Mouse (Mus musculus) lung, postnatal 25 days (tissue): ENCODE results near the gene Sstr4.
A peak's percentile ranks its signal among the peaks of the same experiment; 100 is the strongest.

ENCODE experiments used
- DNase-seq: peaks from one replicate; pipeline ENCODE4 v3.0.0; 2022; ENCODE audit warnings: low spot score

Sstr4 gene

DNA sequence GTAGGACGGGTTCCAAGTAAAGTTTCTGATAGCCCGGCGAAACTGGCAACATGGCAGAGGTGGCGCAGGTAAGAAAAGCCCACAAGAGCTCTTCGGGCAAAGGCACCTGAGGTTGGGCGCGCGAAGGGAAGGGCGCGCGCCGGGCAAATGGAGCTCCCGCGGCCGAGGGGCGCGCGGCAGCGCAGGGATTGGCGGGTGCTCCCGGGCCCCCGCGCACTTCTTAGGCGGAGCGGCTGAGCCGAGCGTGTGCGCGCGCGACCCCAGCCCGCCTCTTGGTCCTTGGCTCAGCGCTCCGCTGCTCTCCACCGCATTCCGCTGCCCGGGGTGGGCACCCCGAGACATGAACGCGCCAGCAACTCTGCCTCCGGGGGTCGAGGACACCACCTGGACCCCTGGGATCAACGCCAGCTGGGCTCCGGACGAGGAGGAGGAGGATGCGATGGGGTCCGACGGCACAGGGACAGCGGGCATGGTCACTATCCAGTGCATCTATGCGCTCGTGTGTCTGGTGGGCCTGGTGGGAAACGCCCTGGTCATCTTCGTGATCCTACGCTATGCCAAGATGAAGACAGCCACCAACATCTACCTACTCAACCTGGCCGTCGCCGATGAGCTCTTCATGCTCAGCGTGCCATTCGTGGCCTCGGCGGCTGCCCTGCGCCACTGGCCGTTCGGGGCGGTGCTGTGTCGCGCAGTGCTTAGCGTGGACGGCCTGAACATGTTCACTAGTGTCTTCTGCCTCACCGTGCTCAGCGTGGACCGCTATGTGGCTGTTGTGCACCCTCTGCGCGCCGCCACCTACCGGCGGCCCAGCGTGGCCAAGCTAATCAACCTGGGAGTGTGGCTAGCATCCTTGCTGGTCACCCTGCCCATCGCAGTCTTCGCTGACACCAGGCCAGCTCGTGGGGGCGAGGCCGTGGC, at the start of gene Sstr4:
Sstr4 (plus strand) TSS at position 214 of the 921 bp plus-strand sequence.
- no peak for DNase-seq

DNA sequence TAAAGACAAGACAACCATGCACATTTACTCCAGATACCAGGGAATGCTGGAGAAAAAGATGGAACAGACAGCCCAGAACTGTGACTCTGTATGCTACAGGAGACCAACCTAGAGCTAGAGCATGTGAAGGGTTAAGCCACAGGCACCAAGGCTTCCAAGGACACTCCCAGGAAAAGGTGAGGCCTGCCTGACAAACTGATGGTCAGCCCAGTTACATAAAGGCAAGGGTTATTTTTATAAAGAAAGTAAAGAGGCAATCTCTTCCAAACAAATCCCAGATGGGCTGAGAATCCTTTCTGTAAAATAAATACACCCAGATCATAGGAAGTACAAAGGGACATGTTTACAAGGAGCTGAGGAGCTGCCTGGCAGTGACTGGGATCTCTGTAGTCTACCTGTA, 49.8 kb upstream of the Sstr4 start:
- peak; percentile 72 for DNase-seq

DNA sequence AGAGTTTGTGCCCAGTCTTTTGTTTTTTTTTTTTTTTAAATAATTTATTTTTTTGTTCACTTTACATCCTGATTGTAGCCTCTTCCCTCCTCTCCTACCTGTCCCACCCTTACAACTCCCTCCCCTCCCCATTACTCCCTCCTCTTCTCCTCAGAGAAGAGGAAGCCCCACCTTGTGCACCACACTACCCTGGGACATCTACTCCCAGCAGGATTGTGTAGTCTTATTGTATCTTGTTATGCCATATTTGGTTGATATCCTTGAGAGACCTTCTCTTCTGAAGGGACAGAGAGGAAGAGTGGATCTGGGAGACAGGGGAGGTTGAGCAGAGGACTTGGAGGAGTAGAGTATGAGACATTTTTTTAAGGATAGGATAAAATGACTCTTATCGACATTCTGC, 48.2 kb upstream of the Sstr4 start:
- DNase-seq = no peak

DNA sequence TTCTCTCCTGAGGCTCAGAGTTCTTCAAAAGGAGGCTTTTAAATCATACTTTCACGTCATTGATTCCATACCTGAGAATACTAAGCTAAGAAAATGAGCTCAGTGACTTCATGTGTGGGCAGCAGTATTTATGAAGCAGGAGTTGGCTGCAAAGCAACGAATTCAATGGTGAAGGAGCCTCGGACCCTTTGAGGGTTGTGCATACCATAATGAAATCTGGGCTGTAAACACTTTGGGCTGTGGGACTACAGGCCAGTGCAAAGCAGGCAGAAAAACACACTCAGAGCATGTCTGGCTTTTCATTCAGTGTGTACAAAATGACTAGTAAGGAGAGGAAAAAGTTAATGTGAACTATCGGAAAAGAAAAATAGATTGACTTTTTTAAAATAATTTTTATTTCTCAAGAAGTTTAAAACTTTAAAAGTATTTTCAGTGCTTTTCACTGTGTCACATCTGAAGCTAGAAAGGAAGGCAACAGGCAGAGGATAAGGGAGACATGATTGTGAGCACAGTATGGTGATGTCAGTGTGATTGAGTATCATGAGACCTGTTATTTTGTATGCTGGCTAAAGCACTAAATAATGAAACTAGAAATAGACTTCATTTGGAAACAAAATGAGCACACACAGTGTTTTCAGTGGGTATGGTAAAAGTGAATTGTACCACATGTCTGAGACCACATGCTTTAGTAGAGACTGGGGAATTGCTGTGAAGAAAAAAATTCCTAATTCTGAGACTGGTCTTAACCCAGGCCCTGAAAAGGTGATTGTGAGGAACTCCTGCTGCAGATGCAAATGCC, 45.4 kb upstream of the Sstr4 start:
- no peak for DNase-seq

DNA sequence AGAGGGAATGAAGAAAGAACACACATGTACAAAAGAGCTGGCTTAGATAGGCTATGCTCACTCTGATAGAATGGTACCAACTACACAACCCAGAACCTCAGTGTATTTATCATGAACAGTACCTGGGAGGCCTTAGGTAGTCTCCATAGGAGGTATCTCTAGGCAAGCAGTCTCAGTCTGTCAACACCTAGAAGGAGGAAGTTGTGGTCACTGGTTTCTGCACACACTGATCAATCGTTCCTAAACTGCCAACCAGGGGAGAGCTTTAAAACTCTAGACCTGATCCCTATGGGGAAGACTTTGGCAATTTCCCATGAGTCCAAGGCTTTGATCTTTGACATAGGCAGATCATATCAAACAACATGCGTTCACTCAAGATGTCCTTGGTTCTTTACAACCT, 44.7 kb upstream of the Sstr4 start:
- no peak for DNase-seq

DNA sequence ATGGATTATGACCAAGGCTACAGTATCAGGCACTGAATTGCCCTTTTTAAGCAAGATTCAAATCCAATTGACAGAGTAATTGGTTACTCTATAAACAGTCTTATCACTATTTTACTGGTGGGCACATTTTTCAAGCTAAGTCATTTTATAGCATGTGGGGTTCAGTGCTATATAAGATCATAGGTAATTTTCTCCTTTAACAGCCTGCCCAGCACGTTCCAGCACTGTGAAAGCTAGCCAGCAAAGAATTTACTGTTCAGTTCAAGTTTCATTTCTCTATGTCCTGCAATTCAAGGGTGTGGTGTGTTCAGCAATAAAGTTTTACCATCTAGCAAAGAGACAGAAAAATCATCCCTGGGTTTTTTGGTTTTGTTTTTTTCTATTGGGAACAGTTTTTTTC, 42.5 kb upstream of the Sstr4 start:
- no peak for DNase-seq

DNA sequence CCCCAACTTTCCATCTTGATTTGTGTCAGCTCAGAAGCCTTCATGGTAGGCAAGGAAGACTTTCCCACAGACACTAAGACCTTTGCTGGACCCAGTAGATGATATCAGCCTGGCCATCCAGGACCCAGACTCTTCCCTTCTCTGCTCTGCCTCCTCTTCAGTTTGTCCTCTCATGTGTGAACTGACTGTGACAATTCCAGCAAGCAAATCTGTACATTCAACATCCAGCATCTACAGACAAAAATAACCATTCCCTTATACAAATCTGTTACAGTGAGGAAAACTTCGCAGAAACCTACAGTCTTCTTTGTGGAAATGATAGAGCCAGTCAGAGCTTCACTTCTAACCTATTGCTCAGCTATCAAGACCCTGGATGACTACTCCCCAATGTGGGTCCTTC, 38.0 kb upstream of the Sstr4 start:
- DNase-seq = no peak

DNA sequence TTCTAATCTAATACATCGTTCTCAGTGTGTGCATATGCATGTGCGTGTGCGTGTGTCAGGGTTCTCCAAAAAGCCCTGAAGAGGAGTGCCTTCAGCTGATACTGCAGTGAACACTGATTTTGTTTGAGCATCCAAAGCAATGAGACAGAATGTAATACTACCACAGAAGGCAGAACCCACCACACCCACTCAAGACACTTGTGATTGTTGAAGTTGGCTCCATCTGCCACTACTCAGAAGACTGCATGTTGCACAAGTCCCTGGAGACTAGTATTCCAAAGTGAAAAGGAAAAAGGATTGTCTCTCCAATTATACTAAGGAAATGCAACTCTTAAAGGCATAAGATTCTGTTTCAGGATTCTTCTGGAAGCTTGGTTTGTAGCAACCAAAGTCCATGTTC, 30.6 kb upstream of the Sstr4 start:
- DNase-seq = no peak

DNA sequence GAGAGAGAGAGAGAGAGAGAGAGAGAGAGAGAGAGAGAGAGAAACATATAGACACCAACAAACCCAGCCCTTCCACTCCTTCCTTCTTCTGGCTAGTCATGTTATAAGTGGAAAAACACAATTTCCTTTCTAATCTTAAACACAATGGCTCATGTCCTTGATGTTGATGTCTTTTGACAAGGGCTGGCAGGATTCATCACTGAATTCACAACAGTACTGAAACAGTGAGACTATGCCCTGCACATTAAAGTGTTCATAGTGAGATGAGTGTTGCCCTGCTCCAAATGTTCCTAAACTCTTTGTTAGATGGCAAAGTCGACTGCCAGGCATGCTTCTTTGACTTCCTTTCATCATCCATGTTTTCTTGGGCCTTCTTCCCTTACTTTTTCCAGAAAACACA, 29.9 kb upstream of the Sstr4 start:
- DNase-seq = no peak

DNA sequence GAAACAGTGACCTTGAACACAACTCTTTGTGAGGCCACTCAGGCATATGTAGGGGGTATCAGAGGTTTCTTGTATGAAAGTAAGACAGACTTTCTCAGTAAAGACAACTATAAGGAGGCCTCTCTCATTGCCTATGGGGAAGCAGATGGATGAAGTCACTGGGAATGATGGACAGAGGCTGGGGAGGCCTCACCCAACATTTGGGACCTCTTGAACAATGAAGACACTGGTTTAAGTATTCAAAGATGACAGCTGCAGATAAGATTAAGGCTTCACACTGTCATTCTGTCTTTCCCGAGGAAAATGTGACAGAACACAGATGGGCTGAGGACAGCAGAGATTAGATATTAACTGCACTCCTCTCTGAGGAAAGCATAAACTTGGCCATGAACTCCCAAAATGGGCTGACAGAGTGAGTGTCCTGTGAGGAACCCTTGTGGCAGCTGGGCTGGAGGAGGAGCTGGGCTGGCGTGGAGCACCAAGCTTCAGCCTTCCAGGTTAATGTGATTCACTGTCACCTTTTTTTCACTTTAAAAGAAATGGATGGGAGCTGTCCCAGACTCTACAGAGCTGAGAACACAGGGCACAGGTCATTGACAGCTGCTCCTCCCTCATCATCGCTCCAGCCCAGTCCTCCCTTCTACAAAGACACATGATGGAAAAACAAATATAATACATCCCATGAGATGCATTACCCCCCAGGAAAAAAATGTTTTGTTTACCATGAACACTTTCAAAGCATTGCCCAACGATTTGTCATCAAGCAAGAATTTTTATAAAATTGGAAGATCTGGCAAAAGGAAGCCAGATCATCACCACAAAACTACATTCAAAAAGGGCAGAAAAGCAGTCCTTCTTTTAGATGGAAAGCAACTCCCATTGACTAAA, 23.2 kb upstream of the Sstr4 start:
- no peak for DNase-seq

DNA sequence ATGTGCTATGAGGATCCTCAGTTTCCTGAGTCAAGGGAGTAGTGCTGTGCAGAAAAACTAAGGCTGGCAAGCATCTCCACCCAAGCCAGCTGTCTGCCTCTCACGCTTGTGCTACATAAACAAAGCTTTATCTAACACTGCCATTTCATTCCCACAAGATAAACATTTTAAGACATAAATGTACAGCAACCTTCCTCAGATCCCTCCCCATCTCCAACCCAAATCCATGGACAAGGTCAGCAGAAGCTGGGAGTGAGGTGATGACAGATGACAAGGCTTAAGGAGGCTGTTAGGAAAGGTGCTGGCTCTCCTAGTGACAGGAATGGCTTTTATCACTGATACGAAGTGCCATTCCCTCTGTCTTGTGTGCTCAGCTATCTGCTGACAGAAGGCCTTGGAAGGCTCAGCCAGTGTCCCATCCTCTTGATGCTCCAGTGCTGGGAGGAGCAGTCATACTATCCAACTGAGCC, 21.5 kb upstream of the Sstr4 start:
- peak; percentile 53 for DNase-seq

DNA sequence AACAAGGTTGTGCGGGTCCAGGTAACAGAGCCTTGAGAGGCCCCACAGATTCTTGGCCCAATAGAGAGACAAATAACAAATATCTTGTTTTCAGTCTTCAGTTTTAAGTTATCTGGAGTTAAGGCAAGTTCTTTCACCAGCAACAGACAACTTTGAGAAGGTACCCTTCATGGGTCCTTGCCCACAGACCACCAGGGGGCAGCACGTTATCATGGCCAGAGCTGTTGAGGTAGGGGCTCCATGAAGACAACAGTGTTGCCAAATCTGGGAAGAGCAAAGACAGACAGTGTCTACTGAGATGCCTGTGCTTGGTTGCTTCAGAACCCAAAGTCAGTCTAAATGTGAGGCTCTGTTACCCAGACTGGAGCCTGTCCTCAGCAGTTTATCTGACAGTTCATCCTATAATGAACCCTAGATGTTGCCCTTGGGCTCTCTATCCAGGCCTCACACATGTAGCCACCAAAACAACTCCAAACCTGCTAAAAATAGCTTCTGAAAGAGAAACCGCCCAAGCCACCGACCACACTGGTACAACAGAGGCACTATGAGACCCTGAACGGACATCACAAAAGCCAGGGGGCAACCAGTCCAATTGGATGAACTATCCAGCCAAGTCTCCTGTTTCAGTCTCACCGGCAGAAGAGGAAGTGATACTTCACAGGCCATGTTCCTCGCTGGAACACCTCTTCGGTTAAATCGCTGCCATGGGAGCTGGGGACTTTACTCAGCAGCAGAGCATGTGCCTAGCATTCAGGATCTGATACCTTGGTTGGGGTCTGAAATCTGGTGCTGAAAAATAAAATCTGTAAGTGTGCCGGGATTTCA, 19.6 kb upstream of the Sstr4 start:
- peak; percentile 56 for DNase-seq

DNA sequence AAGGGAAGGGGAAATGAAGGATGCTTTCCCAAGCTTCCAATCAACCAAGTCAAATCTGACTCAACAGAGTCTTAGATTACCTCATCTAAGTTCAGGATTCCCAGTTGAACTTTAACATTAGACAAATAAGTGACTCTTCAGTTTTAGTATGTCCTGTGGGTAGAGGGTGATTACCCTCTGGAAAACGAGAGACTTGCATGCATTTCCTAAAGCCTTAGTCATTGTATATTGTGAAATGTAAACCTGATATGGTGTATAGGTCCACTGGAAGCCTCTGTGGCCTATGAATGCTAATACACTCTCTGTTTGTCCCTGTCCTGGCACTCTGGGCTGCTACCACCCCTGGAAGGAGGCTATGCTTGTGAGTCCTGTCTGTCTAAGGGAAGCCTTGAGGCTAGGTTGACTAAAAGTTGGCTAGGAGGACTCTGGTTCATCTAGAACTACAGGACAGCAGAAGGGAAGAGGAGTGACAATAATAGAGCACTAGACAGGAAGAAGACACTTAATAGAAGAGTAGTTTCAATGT, 16.3 kb upstream of the Sstr4 start:
- no peak for DNase-seq

DNA sequence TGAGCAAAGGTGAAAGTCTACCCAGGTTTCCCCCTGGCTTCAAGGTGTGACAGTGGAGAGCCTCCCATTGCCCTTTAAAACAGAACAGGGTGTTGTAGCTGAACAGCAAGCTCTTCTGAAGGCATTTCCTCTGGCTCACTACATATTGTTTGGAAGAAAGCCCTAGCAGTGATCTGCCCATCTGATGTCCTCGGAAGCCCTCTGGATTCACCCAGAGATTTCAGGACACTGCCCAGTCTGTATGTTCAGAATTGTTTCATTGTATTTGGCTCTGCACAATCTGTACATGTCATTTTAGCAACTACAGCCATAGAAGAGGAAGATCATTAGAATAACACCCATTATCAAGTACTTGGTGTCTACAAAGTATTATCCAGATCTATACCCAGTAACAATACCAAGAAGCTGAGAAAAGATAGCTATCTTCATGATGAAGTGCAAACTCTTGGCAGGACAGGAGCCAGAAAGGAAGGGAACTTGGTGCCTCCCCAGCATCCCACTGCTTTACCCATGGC, 15.2 kb upstream of the Sstr4 start:
- peak; percentile 78 for DNase-seq

DNA sequence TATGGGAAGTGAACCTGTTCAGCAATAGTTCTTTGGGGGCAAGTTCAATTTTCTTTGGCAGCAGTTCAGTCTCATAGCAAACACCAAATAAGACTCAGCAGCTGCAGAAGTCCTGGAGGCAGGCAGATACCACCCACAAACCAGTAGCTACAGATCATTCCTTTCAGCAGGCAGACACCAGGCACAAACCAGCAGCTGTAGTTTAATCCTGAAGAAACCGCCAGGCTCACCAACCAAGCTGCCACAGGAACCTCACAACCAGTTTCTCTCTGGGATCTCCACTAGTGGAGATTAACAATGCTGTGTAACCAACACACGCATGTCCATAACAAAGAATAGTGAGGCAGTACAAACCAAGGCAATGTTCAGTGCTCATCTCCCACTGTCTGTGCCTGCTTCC, 14.1 kb upstream of the Sstr4 start:
- no peak for DNase-seq

DNA sequence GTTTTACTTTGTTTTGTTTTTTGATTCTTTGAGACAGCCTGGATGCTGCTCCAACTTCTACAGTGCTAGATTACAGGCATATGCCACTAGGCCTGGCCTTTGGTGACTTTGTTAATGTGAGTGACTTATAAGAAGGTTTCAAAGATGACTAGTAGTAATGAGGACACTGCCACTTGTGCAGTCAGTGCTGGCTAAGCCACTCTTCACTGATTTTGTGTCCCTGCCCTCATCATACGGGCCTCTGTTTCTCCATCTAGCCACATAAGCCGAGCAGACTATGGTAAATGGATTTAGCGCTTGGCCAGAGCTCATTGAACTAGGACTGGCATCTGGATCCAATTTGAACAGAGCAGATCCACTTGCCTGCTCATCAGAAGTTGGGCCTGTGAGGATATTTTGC, 8.7 kb upstream of the Sstr4 start:
- DNase-seq = no peak

DNA sequence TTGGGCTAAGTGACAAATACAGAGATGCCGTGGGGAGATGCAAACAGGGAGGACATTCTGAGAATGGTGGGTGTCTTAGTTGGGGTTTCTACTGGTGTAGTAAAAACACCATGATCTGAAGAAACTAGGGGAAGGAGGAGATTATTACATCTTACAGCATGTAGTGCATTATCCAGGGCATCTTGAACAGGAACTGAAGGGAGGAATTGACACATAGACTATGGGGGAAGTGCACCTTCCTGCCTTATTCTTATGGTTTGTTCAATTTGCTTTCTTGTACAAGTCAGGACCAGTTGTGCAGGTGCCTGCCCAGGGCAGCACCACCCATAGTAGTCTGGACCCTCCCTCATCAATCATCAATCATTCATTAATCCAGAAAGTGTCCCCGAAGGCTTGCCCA, 8.2 kb upstream of the Sstr4 start:
- DNase-seq = no peak

DNA sequence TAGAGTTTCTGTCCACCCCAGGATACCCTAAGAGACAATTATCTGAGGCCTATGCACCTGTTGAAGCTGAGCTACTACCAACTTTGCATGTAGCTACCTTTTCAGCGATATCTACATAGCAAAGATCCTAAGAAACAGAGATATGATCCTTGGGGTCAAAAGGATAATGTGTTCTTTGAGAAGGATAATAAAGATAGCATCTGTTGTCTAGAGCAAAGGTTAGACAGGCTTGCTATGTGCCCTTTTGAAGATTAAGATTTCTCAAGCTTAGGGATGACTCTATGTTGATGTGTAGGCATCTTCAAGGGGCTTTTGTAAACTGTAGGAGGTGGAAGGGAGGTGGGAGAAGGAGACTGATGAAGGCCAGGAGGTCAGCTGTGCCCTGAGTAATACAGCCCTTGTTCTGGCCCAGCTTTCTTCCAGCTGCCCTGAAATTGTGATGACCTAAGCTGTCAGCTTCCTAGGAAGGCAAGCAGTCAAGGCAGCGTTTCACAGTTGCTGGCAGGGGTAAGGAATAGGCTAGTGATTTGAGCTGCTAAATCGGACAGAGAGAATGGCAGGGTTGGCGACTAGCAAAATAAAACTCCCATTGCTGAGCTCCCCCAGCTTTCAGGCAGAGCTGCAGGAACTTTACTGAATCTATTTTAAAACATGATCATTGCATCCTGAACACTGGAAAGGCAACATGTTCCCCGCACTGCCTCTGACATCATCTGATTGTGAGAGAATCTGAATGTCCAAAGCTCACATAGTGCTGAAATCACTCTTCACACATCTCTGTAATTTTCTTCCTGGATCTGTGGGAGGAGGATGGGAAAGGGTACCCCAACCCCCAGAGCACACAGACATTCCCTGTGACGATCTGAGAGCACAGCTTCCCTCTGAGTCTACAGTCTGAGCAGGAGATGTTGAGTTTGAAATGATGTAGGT, 7.2 kb upstream of the Sstr4 start:
- no peak for DNase-seq

DNA sequence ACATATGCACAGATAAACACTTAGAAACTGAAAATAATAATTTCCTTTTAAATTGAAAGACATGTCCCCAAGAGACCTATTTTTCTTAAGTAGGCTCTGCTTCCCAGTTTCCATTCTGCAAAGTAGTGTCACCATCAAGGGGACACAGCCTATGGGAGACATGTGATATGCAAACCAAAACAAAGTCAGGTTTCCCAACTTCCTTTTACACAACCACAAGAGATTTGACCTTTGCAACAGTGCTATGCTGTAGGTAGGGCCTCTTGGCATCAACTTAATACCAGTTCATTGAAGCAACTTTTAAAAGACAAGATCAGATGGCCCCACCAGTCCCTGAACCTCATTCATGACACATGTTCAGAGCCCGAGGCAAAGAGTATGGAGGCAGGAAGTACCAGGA, 2.0 kb upstream of the Sstr4 start:
- DNase-seq = no peak

DNA sequence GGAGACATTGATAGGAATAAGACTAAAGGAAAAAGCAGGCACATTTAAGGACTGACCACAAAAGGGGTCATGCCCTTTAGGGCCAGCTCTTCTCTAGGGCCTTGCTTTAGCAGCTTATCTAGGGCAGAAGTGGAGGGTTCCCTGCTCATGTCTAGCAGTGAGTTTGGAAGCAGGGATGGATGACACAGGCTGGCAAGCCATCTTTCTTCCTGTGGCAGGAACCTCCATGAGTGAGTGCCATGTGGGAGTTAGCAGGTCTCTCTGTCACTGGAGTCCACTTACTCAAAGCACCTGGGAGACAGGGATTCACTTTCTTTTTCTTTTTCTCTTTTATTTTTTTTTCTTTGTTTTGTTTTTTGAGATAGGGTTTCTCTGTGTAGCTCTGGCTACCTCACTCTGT, 1.3 kb upstream of the Sstr4 start:
- DNase-seq = no peak
